Mouse (Mus musculus): ENCODE measurements around the gene Thop1. TPM values are rescaled to one million over a fixed set of nuclear protein-coding genes. Genes with fewer than 3 reads are reported as not detected.
"Not testable (repeated sequence)": the region's sequence is repeated elsewhere in the genome, so short reads cannot be mapped to it uniquely, and the experiment has no call there.

The Thop1 gene
- polyA plus RNA-seq, 1 experiment from 2014 or later = 31.1 TPM

DNA sequence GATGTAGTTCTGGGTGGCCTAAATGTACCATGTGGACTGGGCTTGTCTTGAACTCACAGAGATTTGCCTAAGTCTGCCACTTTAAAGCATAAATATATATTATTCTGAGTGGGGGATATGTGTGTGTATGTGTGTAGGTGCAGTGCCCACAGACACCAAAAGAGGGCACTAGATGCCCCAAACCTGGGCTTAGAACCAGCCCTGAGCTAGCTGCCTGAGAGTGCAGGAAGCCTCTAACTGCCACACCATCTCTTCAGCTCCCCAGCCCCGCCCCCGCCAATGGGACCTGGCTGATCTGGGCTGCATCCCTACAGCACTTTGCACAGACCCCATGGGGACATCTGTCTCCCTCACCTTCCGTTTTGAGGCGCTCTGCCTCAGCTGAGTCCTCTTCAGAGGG is 19.2 kb upstream of the Thop1 start:
- no peak for ATAC-seq (replicated peaks; ENCODE audit: insufficient number of reproducible peaks, low FRiP score, low TSS enrichment)
- no peak overlapping the region for H3K27ac ChIP-seq (ENCODE audit: low read depth, low read length)
- H3K9me3 ChIP-seq (replicated peaks; ENCODE audit: control insufficient read depth, low read length) = no peaks in the 10 kb centered on the region

DNA sequence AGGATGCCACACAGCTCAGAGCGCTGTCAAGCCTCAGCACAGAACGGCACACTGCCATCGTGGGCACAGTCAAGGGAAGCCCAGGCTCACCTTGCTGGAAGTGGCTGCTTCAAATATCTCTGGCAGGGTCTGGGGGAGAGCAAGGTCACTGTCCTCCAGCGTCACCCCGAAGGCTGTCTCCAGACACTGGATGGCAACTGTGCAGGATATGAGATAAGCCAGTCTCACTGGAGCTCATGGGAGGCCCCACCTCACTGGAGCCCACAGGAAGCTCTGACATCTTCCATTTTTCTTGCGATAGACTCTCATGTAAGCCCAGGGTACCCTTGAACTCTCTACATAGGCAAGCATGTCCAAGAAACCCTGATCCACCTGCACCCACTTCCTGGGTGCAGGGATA is 18.7 kb upstream of the Thop1 start:
- no peak for ATAC-seq (replicated peaks; ENCODE audit: insufficient number of reproducible peaks, low FRiP score, low TSS enrichment)
- Histone ChIP-seq H3K36me3 (ENCODE audit: control insufficient read depth, insufficient read depth, low read length) (peaks cover 49% of the 10 kb centered on the region), H3K4me1 (ENCODE audit: control insufficient read depth, insufficient read depth, low read length) (no peaks in the 10 kb centered on the region), H3K27ac (ENCODE audit: low read depth, low read length) (no peak overlapping the region), H3K4me2 (no peak overlapping the region), H3K9me3 (replicated peaks; ENCODE audit: control insufficient read depth, low read length) (no peaks in the 10 kb centered on the region), H3K9ac (ENCODE audit: low read depth, low read length) (no peak overlapping the region), H3K4me3 (ENCODE audit: low read depth, low read length) (no peak overlapping the region), H3K27me3 (ENCODE audit: control insufficient read depth, insufficient read depth, low read length) (no peaks in the 10 kb centered on the region)
- 83% methylated on average over 6 of the region's 6 CpGs for WGBS (ENCODE audit: insufficient replicate concordance)

More for the DNA sequence above, 19.2 kb upstream of the Thop1 start:
- Histone ChIP-seq H3K4me3 (ENCODE audit: low read depth, low read length) (no peak overlapping the region), H3K27me3 (ENCODE audit: control insufficient read depth, insufficient read depth, low read length) (no peaks in the 10 kb centered on the region), H3K36me3 (ENCODE audit: control insufficient read depth, insufficient read depth, low read length) (peaks cover 51% of the 10 kb centered on the region), H3K4me2 (no peak overlapping the region), H3K4me1 (ENCODE audit: control insufficient read depth, insufficient read depth, low read length) (no peaks in the 10 kb centered on the region), H3K9ac (ENCODE audit: low read depth, low read length) (no peak overlapping the region)
- WGBS (ENCODE audit: insufficient replicate concordance) = 77% methylated on average over 4 of the region's 4 CpGs

DNA sequence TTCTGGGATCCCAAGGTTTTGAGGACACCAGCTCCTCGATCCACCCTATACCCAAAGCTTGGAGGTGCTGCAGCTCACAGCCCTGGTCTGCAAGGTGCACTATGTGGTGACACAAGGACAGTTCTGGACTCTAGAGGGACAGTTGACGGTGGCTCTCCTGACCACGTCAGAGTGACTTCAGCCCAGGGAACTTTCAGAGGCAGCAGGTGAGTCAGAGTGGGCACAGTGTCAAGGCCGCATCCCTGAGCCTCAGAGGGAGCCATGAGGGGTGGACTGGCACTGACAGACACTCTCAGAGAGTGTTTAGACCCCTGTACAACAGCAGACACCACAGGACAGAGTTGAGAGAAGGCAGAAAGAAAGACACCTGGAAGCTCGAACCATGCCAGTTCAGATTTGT is 17.3 kb upstream of the Thop1 start:
- no peak for ATAC-seq (replicated peaks; ENCODE audit: insufficient number of reproducible peaks, low FRiP score, low TSS enrichment)

DNA sequence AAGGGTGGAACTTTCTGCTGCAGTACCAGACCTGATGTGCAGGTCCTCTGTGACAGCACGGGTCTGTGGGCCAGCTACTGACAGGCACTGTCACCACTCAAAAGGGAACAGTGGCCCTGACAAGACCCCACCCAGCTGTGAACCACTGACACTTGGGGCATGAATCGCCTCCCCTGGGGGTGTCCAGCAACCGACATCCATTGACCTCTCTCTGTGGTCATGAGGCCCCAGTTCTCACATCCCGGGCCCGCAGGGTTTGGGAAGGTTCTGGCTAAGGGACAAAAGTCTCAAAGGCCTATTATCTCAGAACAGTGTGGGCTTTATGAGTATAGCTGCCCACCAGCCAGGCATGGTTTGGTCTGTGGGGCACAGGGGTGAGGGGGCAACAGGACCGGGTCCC is 14.7 kb upstream of the Thop1 start:
- H3K9me3 ChIP-seq (replicated peaks; ENCODE audit: control insufficient read depth, low read length) = no peaks in the 10 kb centered on the region
- H3K27ac ChIP-seq (ENCODE audit: low read depth, low read length) = no peak overlapping the region
- WGBS (ENCODE audit: insufficient replicate concordance) = 81% methylated on average over 6 of the region's 6 CpGs
- H3K36me3 ChIP-seq (ENCODE audit: control insufficient read depth, insufficient read depth, low read length) = peaks cover 15% of the 10 kb centered on the region
- H3K4me2 ChIP-seq = no peak overlapping the region
- 0 out of 2 replicates have a peak overlapping the region, but pooled peaks have one; percentile 22 for H3K9ac ChIP-seq (ENCODE audit: low read depth, low read length)
- H3K27me3 ChIP-seq (ENCODE audit: control insufficient read depth, insufficient read depth, low read length) = no peaks in the 10 kb centered on the region
- ATAC-seq (replicated peaks; ENCODE audit: insufficient number of reproducible peaks, low FRiP score, low TSS enrichment) = no peak
- H3K4me3 ChIP-seq (ENCODE audit: low read depth, low read length) = no peak overlapping the region
- H3K4me1 ChIP-seq (ENCODE audit: control insufficient read depth, insufficient read depth, low read length) = peaks cover 16% of the 10 kb centered on the region

More for the DNA sequence above, 17.3 kb upstream of the Thop1 start:
- H3K9me3 ChIP-seq (replicated peaks; ENCODE audit: control insufficient read depth, low read length) = no peaks in the 10 kb centered on the region
- no peak overlapping the region for H3K27ac ChIP-seq (ENCODE audit: low read depth, low read length)
- WGBS (ENCODE audit: insufficient replicate concordance) = 87% methylated on average over 5 of the region's 5 CpGs
- no peak overlapping the region for H3K4me2 ChIP-seq
- H3K4me1 ChIP-seq (ENCODE audit: control insufficient read depth, insufficient read depth, low read length) = 0 out of 2 replicates have a peak, but pooled peaks cover 3% of the 10 kb centered on the region
- H3K4me3 ChIP-seq (ENCODE audit: low read depth, low read length) = no peak overlapping the region
- no peak overlapping the region for H3K9ac ChIP-seq (ENCODE audit: low read depth, low read length)
- no peaks in the 10 kb centered on the region for H3K27me3 ChIP-seq (ENCODE audit: control insufficient read depth, insufficient read depth, low read length)
- H3K36me3 ChIP-seq (ENCODE audit: control insufficient read depth, insufficient read depth, low read length) = peaks cover 38% of the 10 kb centered on the region

DNA sequence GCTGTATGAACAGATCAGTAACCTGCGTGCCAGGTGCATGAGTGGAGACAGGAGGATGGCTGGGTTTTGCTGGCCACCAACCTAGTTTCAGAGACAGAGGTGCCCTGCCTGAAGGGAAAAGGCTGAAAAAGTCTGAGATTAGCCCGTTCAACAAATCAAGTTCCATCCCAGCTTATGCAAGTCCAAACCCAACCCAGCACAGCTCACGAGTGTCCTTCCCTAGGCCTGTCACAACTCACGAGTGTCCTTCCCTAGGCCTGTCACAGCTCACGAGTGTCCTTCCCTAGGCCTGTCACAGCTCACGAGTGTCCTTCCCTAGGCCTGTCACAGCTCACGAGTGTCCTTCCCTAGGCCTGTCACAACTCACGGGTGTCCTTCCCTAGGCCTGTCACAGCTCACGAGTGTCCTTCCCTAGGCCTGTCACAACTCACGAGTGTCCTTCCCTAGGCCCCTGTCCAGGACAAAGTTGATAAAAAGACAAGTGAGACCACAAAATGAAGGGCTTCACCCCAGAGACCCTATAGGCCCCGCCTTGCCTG is 14.0 kb upstream of the Thop1 start:
- H3K9me3 ChIP-seq (replicated peaks; ENCODE audit: control insufficient read depth, low read length); H3K36me3 ChIP-seq (ENCODE audit: control insufficient read depth, insufficient read depth, low read length); H3K4me3 ChIP-seq (ENCODE audit: low read depth, low read length); H3K27me3 ChIP-seq (ENCODE audit: control insufficient read depth, insufficient read depth, low read length); ATAC-seq (replicated peaks; ENCODE audit: insufficient number of reproducible peaks, low FRiP score, low TSS enrichment); H3K27ac ChIP-seq (ENCODE audit: low read depth, low read length); H3K9ac ChIP-seq (ENCODE audit: low read depth, low read length); H3K4me2 ChIP-seq: not testable (repeated sequence)
- H3K4me1 ChIP-seq (ENCODE audit: control insufficient read depth, insufficient read depth, low read length) = peaks cover 16% of the 10 kb centered on the region
- 78% methylated on average over 11 of the region's 11 CpGs for WGBS (ENCODE audit: insufficient replicate concordance)

DNA sequence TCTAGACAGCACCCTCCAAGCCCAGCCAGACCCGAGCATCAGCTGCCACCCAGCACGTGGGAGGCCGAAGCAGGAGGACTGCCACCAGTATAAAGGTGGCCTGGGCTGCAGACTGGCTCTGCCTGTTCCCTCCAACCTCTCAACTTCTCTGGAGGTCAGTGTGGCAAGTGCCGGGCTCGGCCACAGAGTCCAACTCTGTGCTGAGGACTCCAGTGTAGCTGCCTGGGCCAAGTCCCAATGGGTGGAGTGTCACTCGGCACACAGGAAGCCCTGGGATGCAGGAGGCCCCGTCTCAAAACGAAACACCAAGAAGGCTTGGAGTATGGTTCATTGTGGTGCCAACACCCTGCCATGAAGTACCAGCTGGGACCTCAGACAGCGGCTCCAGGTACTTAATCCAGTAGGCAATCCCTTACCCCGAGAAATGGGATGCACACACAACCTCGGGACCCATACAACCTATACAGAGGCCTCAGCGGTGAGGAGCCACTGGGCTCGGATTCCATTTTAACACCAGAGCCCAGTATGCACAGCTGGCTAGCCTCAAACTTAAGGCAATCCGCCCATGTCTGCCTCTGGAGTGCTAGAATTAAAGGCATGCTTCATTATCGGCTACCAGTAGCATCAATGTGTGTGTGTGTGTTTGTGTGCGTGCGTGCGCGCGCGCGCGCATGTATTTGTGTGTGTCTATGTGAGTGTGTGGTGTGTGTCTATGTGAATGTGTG is 12.3 kb upstream of the Thop1 start:
- 91% methylated on average over 23 of the region's 23 CpGs for WGBS (ENCODE audit: insufficient replicate concordance)
- Histone ChIP-seq H3K27ac (ENCODE audit: low read depth, low read length) (no peak overlapping the region), H3K9me3 (replicated peaks; ENCODE audit: control insufficient read depth, low read length) (no peaks in the 10 kb centered on the region), H3K9ac (ENCODE audit: low read depth, low read length) (no peak overlapping the region), H3K4me3 (ENCODE audit: low read depth, low read length) (no peak overlapping the region), H3K4me2 (no peak overlapping the region), H3K4me1 (ENCODE audit: control insufficient read depth, insufficient read depth, low read length) (peaks cover 16% of the 10 kb centered on the region), H3K36me3 (ENCODE audit: control insufficient read depth, insufficient read depth, low read length) (no peaks in the 10 kb centered on the region; the same call in 1 of the 2 replicates), H3K27me3 (ENCODE audit: control insufficient read depth, insufficient read depth, low read length) (no peaks in the 10 kb centered on the region)
- ATAC-seq (replicated peaks; ENCODE audit: insufficient number of reproducible peaks, low FRiP score, low TSS enrichment) = no peak

DNA sequence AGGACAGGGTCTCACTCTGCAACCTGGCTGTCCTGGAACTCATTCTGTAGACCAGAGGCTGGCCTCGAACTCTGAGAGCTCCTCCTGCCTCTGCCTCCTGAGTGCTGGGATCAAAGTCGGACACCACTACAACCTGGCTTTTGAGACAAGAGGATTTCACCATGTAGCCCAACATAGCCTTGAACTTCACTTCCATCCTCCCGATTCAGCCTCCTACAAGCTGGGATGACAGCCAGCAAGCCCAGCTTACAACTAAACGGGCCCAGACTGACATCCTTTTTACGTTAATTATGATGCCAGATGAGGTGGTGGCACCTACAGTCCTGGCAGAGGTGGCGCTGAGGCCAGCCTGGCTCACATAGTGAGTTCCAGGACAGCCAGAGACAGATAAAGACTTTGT is 10.9 kb upstream of the Thop1 start:
- Histone ChIP-seq H3K9me3 (replicated peaks; ENCODE audit: control insufficient read depth, low read length) (no peaks in the 10 kb centered on the region), H3K27ac (ENCODE audit: low read depth, low read length) (no peak overlapping the region), H3K27me3 (ENCODE audit: control insufficient read depth, insufficient read depth, low read length) (no peaks in the 10 kb centered on the region), H3K4me2 (peak overlapping the region; percentile 87), H3K4me1 (ENCODE audit: control insufficient read depth, insufficient read depth, low read length) (peaks cover 16% of the 10 kb centered on the region), H3K9ac (ENCODE audit: low read depth, low read length) (0 out of 2 replicates have a peak overlapping the region, but pooled peaks have one; percentile 81), H3K36me3 (ENCODE audit: control insufficient read depth, insufficient read depth, low read length) (no peaks in the 10 kb centered on the region; the same call in 1 of the 2 replicates), H3K4me3 (ENCODE audit: low read depth, low read length) (peak overlapping the region; percentile 74)
- no peak for ATAC-seq (replicated peaks; ENCODE audit: insufficient number of reproducible peaks, low FRiP score, low TSS enrichment)
- WGBS (ENCODE audit: insufficient replicate concordance) = 83% methylated on average over 6 of the region's 6 CpGs

DNA sequence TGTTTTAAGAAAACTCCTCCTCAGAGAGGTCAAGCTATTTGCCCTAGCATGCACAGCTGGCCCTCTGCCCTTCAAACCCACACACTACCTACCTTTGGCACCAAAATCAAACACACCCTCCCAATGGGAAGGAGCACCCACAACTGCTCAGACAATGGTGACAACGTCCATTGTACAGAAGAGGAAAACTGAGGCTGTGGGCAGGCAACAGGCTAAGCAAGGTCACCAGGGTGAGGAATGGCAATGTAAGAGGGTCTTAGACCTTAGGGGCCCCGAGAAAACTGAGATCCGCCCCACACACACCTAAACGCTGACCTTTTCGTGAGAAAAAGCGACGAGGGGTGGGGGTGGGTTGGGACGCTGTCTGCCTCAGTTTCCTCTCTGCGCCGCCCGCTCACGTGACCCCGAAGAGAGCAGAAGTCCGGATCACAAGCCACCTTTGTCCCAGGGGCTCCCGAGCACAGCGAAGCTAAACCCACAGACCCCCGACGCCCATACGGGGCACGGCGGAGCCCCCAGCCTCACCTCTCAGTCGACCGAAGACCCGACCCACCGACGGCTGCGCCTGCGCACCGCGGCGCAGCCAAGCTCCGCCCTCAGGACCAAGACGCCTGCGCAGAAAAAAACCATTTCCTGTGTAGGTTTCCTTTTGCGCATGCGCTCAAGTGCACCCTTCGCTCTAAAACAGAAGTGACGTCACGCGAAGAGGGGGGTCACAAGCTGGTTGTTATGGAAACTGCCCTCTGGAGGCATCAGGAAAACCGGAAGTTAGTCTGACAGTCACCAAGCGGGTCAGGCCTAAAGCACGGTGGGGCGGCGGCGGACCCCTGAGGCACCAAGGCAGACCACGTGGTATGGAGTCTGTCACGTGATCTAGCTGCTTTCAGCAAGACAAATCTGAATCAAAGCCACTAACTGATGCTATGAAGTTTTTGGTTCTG is 10.0 kb upstream of the Thop1 start, which contains the start of gene Sgta:
Gene Sgta, minus strand, starts transcription at position 579 of the 941 bp plus-strand sequence.
- Histone ChIP-seq H3K36me3 (ENCODE audit: control insufficient read depth, insufficient read depth, low read length) (no peaks in the 10 kb centered on the region; the same call in 1 of the 2 replicates), H3K27me3 (ENCODE audit: control insufficient read depth, insufficient read depth, low read length) (no peaks in the 10 kb centered on the region), H3K27ac (ENCODE audit: low read depth, low read length) (0 out of 2 replicates have a peak within 1 kb of the TSS, but pooled peaks have one; percentile 30), H3K9ac (ENCODE audit: low read depth, low read length) (peak within 1 kb of the TSS; percentile 81), H3K4me3 (ENCODE audit: low read depth, low read length) (peak within 1 kb of the TSS; percentile 74), H3K9me3 (replicated peaks; ENCODE audit: control insufficient read depth, low read length) (no peaks in the 10 kb centered on the region), H3K4me2 (peak within 1 kb of the TSS; percentile 87), H3K4me1 (ENCODE audit: control insufficient read depth, insufficient read depth, low read length) (peaks cover 16% of the 10 kb centered on the region)
- ATAC-seq (replicated peaks; ENCODE audit: insufficient number of reproducible peaks, low FRiP score, low TSS enrichment) = peak; percentile 90
- under 1% methylated on average over 48 of the region's 48 CpGs for WGBS (ENCODE audit: insufficient replicate concordance)

All from heart, embryonic 11.5 days (tissue).